Mouse (Mus musculus) heart, adult 2 months (tissue): ENCODE measurements around the gene Cdc40.

Experiments used
- CTCF ChIP-seq: fragments of 200-600 bp; IDR thresholded peaks from 2 replicates; pipeline ENCODE4 v1.8.1; 2022; ENCODE audit warnings: antibody characterized with exemption, mild to moderate bottlenecking, moderate library complexity
- EP300 ChIP-seq: fragments of 200-500 bp; IDR thresholded peaks from 2 replicates; pipeline ENCODE4 v1.6.1; 2011; ENCODE audit warnings: low read depth, low read length, control low read depth; ENCODE audit not compliant: insufficient read depth

DNA sequence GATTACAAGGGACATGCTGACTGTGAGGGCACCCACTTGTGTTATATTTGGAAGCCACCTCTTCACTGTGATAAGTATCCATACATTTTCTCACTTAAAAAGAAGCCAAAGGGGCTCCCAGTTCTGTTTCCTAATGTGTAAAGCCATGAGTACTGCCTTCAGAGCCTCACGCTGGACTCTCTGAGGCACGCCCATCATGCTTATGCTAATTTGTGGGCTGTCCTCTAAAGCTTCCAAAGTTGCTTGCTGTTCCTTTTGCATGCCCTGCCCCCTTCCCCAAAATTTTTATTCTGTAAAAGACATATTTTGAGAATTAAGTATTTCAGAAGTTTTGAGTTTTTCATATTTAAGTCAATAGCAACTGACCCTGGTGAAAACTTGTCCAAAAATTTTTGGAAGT is 27.7 kb upstream of the Cdc40 start:
- TF ChIP-seq EP300 (no peak), CTCF (no peak)
